Mouse (Mus musculus) limb, embryonic 14.5 days (tissue): ENCODE measurements around the gene Mras. TPM values are rescaled to one million over a fixed set of nuclear protein-coding genes. Genes with fewer than 3 reads are reported as not detected.

Experiments used
- ATAC-seq: fragments of 200-750 bp; cut with Nextera tagmentation; 2 replicates; pipeline ENCODE4 v1.8.0; 2017; ENCODE audit warnings: low read depth, moderate number of reproducible peaks, moderate TSS enrichment; ENCODE audit not compliant: low FRiP score
- DNase-seq: peaks from one replicate; pipeline ENCODE4 v3.0.0-alpha.2; 2015; ENCODE audit warnings: low spot score
- H3K27ac ChIP-seq: fragments of 300-500 bp; sonication (generic); replicated peaks from 2 replicates; pipeline ENCODE4 v1.5.1; 2014; ENCODE audit warnings: low read depth, mild to moderate bottlenecking, low read length, moderate library complexity, mixed read lengths
- H3K27me3 ChIP-seq: fragments of 300-500 bp; sonication (generic); 2 replicates; pipeline ENCODE4 v1.6.1; 2014; ENCODE audit warnings: low read length, mixed read lengths; ENCODE audit not compliant: control insufficient read depth, insufficient read depth
- H3K36me3 ChIP-seq: fragments of 300-500 bp; sonication (generic); 2 replicates; pipeline ENCODE4 v1.6.1; 2014; ENCODE audit warnings: mild to moderate bottlenecking, low read length, moderate library complexity, mixed read lengths; ENCODE audit not compliant: control insufficient read depth, insufficient read depth
- H3K4me1 ChIP-seq: fragments of 300-500 bp; sonication (generic); 2 replicates; pipeline ENCODE4 v1.6.1; 2014; ENCODE audit warnings: antibody characterized with exemption, low read length, mixed read lengths; ENCODE audit not compliant: control insufficient read depth, insufficient read depth
- H3K4me2 ChIP-seq: fragments of 300-500 bp; sonication (generic); replicated peaks from 2 replicates; pipeline ENCODE4 v1.6.1; 2014; ENCODE audit warnings: low read depth, mild to moderate bottlenecking, low read length, moderate library complexity; ENCODE audit not compliant: severe bottlenecking
- H3K4me3 ChIP-seq: fragments of 300-500 bp; sonication (generic); replicated peaks from 2 replicates; pipeline ENCODE4 v1.5.1; 2014; ENCODE audit warnings: low read length
- H3K9ac ChIP-seq: fragments of 300-500 bp; sonication (generic); 2 replicates; pipeline ENCODE4 v1.6.1; 2014; ENCODE audit warnings: mild to moderate bottlenecking, low read depth, low read length, moderate library complexity; ENCODE audit not compliant: severe bottlenecking
- H3K9me3 ChIP-seq: fragments of 300-500 bp; sonication (generic); 2 replicates; pipeline ENCODE4 v1.6.1; 2016; ENCODE audit warnings: low read length; ENCODE audit not compliant: control insufficient read depth
- POLR2A ChIP-seq: fragments of 200-500 bp; IDR thresholded peaks from 2 replicates; pipeline ENCODE4 v1.8.0; 2012; ENCODE audit warnings: inconsistent platforms, mild to moderate bottlenecking, moderate library complexity, borderline replicate concordance; ENCODE audit not compliant: insufficient read depth, insufficient read length; ENCODE audit errors: extremely low read depth
- WGBS: fragments of 180-500 bp; shearing (Covaris S2); extraction: QIAGEN DNeasy Blood & Tissue Kit; methylation state at CpG from one replicate; pipeline ENCODE4 v1.1.7; 2014; 5-methylcytosine and 5-hydroxymethylcytosine counted together
- polyA plus RNA-seq, 2 experiments: library from polyadenylated mRNA; depleted of rRNA in 1 of 2; stranded (reverse) in 1 of 2; unstranded in 1 of 2; fragments of >200 nt; fragmentation: Nextera tagmentation in 1 of 2; extraction: Ambion mirVana in 1 of 2; gene quantifications; 2 replicates each; pipeline versions ENCODE4 v1.2.1 to v1.2.3; 2012 to 2014

Mras gene
- polyA plus RNA-seq, 2 experiments = 23.3 to 23.7 TPM

GRCm38 (mm10) chr9:99388856-99389255 lies 48.3 kb downstream of the Mras start:
- TF ChIP-seq POLR2A = no peak
- H3K4me2 ChIP-seq = no peak overlapping the region
- peaks cover 39% of the 10 kb centered on the region for H3K36me3 ChIP-seq
- H3K9ac ChIP-seq = no peak overlapping the region
- no peaks in the 10 kb centered on the region for H3K27me3 ChIP-seq
- H3K4me3 ChIP-seq = no peak overlapping the region
- no peaks in the 10 kb centered on the region for H3K9me3 ChIP-seq
- WGBS = 65% methylated on average over 9 of the region's 9 CpGs
- ATAC-seq (no peak), DNase-seq (no peak)
- H3K4me1 ChIP-seq = no peaks in the 10 kb centered on the region
- H3K27ac ChIP-seq = no peak overlapping the region; the same call in 1 of the 2 replicates

GRCm38 (mm10) chr9:99388078-99388477 lies 49.1 kb downstream of the Mras start:
- Histone ChIP-seq H3K4me1 (no peaks in the 10 kb centered on the region), H3K36me3 (peaks cover 35% of the 10 kb centered on the region), H3K9me3 (no peaks in the 10 kb centered on the region), H3K27me3 (no peaks in the 10 kb centered on the region), H3K4me2 (no peak overlapping the region), H3K27ac (no peak overlapping the region), H3K9ac (no peak overlapping the region), H3K4me3 (no peak overlapping the region)
- TF ChIP-seq POLR2A = no peak
- ATAC-seq (no peak), DNase-seq (no peak)
- WGBS = 75% methylated on average over 5 of the region's 5 CpGs

GRCm38 (mm10) chr9:99382556-99382955 lies 54.6 kb downstream of the Mras start:
- H3K4me3 ChIP-seq = no peak overlapping the region
- no peak overlapping the region for H3K27ac ChIP-seq
- peaks cover 16% of the 10 kb centered on the region for H3K36me3 ChIP-seq
- H3K4me2 ChIP-seq = no peak overlapping the region
- WGBS = 84% methylated on average over 9 of the region's 9 CpGs
- TF ChIP-seq POLR2A = no peak
- H3K27me3 ChIP-seq = no peaks in the 10 kb centered on the region
- no peaks in the 10 kb centered on the region for H3K9me3 ChIP-seq
- H3K9ac ChIP-seq = no peak overlapping the region
- no peaks in the 10 kb centered on the region for H3K4me1 ChIP-seq
- ATAC-seq (no peak), DNase-seq (no peak)

DNA sequence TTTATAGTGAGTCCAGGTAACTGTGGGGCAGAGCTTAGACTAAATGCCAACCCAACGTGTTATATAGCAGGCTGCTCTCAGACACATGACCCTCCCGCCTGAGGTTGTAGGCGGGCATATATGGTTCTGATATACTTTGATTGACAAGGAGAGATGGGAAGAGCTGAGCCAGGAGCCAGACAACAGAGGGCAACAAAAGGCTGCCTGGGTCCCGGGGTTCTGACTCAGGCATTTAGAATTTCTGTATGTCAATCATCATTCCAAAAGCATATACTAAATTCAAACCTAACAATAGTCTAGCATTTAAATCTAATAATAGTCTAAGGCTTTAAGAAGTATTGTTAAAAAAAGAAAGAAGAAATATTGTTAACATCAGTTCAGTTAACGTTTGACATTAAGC lies 58.0 kb downstream of the Mras start:
- ATAC-seq (no peak), DNase-seq (no peak)
- Histone ChIP-seq H3K9ac (no peak overlapping the region), H3K4me3 (no peak overlapping the region), H3K4me1 (no peaks in the 10 kb centered on the region), H3K27ac (no peak overlapping the region), H3K27me3 (no peaks in the 10 kb centered on the region), H3K36me3 (no peaks in the 10 kb centered on the region), H3K9me3 (no peaks in the 10 kb centered on the region), H3K4me2 (no peak overlapping the region)
- WGBS = 68% methylated on average over 5 of the region's 5 CpGs
- no peak for TF ChIP-seq POLR2A

DNA sequence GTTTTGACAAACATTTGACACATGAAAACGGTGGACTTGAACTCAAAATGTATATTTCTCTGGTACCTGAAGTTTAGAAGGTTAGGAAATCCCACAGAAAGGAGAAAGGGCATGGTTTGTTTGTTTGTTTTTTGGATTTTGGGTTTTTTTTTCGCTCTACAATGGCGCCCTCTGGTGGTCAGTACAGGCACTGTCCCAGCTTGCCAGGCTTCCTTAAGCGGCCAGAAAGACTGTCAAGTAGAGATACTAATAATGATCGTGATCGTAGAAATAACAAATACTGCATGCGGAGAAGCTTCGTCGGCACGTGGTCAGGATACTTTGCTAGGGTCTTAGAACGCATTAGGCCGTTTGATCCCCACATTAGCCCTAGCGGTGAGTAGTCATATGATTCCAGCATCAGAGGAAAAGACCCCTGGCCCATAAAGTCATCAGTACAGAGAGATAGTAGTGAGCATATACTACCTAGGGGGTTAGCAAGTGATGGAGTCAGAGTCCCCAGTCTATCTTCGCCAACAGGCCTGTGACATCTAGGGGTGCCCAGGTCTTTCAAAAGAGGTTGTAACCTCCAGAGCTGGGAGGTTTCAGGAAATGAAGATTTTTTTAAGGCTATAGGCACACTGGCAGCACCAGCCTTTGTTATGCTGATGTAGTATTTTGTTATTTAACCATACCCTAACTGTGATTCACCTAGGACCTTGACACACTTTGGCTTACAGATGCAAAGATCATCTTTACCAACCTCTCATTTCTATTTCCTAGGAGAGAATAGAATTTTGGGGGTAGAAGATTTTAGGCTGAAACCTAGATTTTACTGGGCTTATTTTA lies 60.4 kb downstream of the Mras start:
- no peak for ATAC-seq
- H3K4me2 ChIP-seq = no peak overlapping the region
- 10% methylated on average over 14 of the region's 14 CpGs for whole genome bisulfite sequencing

More for the DNA sequence above, 60.4 kb downstream of the Mras start:
- no peak for DNase-seq
- Histone ChIP-seq H3K9ac (no peak overlapping the region), H3K27ac (no peak overlapping the region), H3K36me3 (no peaks in the 10 kb centered on the region), H3K4me1 (no peaks in the 10 kb centered on the region), H3K27me3 (no peaks in the 10 kb centered on the region), H3K9me3 (no peaks in the 10 kb centered on the region), H3K4me3 (no peak overlapping the region)
- TF ChIP-seq POLR2A = no peak
